Mouse (Mus musculus) adipocyte (in vitro differentiated cells): Measurements from ENCODE around the gene Lypd3.
"Not testable (repeated sequence)": the region's sequence is repeated elsewhere in the genome, so short reads cannot be mapped to it uniquely, and the experiment has no call there.

Source experiments
- DNase-seq: peaks from one replicate; pipeline ENCODE4 v3.0.0-alpha.2; 2016; ENCODE audit warnings: low spot score

Lypd3 gene

DNA sequence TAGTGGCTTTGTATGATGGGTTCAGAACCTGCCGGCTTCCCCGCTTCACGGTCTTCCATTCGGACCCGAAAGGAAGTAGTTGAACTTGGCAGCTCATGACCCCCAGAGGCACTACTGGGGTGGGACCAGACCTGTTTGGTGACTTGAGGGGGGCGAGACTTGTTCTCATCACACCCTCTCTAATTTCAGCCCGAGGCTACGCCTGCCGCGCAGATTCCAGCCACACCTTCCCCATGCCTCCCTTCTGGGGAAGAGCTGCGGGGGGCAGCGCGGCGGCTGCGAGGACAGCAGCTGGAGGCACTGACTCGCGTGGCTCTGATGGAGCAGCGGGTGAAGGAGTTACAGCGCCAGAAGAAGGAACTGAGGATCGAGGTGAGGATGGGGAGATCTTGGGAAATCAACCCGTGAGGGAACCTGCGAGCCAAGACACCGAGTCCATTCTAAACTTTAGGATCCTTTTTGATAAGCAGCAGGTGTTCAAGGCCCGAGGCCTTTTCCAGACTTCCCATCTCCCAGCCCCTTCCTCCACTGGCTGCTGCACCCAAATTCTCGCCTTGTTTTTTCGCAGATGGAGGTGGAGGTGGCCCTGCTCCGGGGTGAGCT is 23.9 kb upstream of the Lypd3 start:
- DNase-seq, result no peak

DNA sequence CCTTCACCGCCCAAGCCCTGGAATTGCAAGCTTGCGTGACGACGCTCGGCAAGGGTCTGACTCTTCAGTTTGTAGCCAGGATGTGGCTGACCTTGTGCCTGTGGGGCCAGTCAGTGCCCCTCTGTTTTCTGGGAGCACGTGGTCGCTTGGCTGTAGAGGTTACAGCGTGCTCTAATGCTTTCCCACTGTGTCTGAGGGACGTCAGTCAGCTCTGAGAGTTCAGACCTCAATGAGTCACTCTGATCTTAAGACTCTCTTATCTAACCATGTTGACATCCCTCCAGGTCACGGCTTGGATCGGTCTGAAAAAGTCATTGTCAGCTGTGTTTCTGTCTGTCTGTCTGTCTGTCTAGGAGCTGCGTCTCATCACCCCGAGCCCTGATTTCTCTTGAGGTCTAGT is 21.5 kb upstream of the Lypd3 start:
- DNase-seq, result no peak

DNA sequence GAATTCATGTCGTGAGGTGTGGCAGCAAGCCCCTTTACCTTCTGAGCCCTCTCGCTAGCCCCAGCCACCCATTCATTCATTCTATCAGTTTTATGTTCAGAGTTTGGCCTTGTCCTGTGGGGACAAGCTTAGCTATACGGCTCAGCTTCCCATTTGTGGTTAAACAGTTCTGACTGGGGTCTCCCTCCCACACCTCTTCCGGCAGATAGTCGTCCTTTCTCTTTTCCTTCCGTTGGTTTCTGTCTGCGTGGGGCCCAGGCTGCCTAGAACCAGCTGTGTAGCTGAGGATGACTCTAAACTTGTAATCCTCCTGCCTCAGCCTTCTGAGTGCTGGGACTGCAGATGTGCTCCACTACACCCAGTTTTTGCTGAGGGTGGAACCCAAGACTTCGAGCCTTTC is 18.6 kb upstream of the Lypd3 start:
- no peak for DNase-seq

DNA sequence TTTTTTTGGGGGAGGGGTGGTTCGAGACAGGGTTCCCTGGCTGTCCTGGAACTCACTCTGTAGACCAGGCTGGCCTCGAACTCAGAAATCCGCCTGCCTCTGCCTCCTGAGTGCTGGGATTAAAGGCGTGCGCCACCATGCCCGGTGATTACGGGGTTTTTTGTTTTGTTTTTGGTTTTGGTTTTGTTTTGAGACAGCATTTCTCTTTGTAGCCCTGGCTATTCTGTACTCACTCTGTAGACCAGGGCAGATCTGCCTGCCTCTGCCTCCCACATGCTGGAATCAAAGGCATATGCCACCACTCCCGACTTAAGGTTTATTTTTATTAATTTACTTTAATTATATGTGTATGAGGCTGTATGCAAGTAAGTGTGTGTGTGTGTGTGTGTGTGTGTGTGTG is 18.0 kb upstream of the Lypd3 start:
- DNase-seq, result not testable (repeated sequence)

DNA sequence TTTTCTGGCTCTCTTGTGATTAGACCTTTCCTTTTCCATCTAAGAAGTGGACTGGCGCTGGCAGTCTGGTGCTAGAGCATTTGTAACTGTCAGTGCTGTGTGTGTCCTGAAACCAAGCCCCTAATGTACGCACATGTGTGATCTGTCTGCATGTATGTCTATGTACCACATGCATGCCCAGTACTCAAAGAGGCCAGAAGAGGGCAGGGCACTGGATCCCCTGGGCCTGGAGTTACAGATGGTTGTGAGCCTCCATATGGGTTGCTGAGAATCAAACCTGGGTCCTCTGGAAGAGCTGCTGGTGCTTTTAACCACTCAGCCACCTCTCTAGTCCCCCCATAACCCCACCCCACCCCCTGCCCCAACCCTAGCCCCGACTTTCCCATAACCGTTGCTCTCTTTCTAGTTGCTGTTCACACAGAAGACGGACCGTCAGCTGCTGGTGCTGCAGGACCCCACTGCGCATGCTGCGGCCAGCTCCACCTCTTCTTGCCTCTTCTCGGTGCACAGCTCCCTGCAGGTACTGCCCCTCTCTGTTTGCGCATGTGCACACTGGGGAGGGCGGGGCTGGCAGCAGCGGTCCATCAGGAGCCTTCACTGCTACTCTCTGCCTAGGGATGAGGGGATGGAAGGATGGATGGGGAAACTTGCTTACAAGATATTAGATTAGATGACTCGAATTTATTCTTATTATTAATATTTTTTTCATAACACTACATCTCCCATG is 16.5 kb upstream of the Lypd3 start:
- DNase-seq, result no peak

DNA sequence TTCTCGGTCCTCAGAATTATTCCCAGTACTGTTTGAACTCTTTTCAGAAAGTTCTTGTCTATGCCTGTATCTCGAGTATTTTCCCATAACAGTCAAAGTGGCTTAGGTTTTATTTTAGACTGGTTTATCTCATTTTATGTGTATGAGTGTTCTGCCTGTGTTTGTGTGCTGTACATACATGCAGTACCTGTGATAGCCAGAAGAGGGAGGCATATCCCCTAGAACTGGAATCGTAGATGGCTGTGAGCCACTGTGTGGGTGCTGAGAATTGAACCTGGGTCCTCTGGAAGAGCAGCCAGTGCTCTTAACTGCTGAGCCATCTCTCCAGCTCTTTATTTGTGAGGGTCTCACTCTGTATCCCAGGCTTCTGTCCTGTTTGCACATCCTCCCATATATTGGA is 15.2 kb upstream of the Lypd3 start:
- no peak for DNase-seq

DNA sequence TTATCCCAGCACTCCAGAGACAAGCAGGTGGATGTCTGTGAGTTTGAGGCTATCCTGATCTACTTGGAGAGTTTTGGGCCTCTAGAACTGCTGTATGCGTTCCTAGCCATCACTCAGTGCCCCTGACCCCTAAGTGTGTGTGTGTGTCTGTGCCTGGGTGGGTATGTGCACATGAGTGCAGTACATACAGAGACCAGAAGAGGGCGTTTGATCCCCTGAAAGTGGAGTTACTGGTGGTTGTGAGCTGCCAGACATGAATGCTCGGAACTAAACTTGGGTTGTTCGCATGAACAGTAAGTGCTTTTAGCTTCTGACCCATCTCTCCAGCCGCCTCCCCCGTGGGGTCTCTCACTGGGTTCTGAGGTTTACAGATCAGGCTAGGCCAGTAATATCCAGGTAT is 13.4 kb upstream of the Lypd3 start:
- DNase-seq, result no peak

DNA sequence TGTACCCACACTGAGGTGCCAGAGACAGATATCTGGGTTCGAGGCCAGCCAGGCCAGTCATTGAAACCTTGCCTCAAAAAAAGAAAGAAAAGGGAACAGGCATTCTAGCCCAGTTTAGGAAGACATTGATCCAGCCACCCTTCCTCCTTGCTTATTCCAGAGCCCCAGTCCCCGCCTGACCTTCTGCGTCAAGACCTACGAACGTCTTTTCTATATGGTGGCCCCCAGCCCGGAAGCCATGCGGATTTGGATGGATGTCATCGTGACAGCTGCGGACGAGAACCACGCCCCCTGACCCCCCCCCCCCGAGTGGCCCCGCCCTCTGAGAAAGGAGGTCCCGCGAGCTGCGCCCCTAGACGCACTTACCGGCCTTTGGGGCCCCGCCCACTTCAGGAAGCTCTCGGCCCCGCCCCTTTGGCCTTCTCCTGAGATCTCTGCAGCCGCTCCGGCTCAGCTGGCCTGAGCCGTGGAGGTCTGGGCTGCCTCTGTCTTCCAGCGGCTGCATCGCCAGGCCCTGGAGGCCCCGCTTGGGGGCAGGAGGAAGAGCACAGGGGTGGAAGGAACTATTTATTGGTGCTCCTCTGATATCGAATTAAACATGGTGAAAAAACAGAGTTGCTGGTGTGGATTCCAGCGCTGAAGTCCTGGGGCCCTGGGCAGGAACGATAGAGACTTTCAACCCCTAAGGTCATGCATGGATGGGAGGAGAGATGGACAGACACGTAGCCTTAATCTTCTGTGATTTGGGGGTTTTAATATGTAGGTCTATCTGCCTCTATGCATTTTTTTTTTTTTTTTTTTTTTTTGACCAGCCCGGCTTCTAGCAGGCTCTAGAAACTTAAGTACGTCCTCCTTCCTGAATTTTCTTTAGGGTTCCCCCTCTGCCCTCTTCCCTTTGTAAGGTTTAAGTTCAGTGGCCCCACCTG is 7.4 kb upstream of the Lypd3 start:
- no peak for DNase-seq

DNA sequence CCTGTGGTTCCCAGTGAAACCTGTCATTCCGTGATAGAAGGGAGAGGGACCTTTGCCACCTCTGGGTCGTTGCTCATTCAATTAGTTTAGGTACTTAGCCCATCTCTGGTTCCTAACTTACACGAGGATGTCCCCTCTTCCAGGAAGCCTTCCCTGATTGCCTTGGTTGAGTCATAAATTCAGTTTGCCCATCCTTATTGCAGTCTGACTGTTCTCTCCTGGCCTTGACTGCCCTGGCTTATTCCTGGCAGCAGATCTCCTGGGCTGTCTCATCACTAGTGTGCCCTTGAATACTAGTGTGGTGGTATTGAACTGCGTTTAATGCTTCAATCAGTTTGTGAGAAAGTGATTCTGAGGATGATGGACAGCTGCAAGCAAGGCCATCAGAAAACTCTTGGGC is 6.7 kb upstream of the Lypd3 start:
- DNase-seq, result no peak

DNA sequence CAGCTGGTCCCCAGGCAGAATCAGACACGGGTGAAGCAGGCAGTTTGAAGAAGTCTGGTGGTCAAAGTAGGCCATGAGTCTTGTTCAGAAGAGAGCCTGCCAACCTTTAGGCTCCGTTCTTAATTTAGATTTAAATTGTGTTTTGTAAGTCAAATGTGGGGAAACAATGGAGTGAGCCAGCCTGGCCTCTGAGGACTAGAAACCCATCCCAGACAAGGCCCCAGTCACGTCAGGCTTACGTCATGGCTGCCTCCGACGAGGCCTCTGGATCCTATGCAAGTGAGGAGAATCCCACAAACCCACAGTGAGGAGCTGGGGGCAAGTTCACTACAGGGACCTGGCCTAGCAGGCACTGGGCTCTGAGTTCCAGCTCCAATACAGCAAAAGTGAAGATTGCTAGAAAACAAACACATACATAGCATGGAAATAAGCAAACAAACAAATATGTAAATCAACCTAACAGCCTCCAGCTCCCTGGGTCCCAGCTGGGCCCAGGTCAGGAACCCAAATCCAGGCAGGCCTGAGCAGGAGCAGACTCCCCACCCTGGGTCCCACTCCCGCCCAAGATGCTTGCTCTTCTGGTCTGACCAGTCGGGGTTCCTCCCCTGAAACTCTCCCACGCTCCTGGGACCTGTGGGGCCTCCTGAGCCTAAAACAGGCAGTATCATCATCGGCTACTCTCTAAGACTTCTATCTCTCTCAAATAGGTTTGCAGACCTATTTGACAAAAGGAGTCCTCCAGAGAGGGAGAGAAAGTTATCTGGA is 6.1 kb upstream of the Lypd3 start:
- DNase-seq, result no peak

DNA sequence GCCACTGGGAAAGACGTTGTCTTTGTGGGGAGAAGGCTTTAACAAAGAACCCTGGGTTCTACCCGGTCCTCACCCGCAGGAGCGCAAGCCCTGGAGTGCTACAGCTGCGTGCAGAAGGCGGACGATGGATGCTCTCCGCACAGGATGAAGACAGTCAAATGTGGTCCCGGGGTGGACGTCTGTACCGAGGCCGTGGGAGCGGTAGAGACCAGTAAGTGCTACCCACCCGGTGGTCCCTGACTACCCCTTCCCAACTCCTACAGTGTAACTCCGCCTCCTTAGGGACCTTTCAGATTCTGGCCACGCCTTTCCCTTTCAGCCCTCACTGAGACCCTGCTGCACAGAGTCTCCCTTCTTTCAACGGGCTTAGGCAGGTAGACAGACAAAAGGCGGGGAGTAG is 696 bp downstream of the Lypd3 start:
- no peak for DNase-seq

DNA sequence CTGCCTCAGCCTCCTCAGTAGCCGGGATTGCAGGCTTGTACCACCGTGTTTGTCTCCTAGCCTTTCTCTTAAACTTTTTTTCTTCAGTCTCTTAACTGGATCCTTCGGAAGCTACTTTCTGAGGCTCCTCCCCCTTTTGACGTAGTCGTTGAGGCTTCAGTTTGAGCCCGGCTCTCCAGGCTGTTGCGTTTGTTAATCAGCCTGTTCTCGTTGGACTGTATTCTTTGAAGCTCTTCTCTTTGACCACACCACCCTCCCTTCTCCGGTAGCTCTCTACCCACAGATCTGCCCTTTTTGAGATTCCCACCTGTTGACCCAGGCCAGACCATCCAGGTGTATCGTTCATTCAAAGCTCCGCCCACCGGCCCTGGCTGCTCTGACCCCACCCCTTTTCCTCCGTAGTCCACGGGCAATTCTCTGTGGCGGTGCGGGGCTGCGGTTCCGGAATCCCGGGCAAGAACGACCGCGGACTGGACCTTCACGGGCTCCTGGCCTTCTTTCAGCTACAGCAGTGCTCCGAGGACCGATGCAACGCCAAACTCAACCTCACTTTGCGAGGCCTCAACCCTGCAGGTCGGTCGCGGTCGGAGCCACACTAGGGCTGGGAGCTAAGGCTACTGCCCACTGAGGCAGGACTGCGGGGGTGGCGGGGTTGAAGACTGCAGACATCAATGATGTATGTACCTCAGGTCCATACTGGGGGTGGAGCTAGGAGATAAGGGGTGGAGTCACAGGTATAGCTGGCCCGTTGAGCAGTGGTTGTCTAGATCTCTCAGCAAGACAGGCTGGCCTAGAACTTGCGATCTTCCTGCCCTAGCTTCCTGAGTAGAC is 1.9 kb downstream of the Lypd3 start:
- no peak for DNase-seq

DNA sequence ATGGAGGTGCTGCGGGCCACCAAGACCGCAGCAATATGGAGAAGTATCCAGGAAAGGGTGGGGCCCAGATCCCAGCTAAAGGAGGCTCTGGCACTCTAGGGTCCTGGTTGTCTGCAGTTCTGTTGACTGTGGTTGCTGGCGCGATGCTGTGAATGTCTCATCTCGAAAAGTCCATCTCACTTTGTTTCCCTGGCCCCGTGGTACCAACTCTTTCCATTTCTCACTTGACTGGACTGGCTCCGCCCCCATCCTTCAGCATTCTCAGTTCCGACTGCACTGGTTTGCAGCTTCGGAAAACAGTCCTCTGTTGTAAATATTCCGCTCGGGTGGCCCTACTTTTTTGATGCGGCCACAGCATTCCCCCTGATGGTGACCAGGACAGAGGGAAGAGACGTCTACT is 4.1 kb downstream of the Lypd3 start:
- no peak for DNase-seq

DNA sequence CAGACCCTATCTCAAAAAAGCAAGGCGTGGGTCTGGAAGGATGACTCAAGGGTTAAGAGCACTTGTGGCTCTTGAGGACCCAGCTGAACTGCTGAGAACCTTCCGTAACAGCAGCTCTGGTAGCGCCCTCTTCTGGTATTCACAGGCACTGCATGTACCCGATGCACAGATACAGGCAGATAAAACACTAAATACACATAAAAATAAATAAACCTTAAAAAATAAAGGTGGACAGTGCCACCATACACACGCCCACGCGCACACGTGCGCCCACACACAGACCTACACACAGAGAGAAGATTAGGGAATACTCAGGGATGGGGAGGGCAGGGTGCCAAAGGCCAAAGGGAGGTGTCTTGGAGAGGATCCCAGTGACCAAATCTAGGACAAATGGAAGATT is 6.1 kb downstream of the Lypd3 start:
- peak; percentile 7 for DNase-seq

DNA sequence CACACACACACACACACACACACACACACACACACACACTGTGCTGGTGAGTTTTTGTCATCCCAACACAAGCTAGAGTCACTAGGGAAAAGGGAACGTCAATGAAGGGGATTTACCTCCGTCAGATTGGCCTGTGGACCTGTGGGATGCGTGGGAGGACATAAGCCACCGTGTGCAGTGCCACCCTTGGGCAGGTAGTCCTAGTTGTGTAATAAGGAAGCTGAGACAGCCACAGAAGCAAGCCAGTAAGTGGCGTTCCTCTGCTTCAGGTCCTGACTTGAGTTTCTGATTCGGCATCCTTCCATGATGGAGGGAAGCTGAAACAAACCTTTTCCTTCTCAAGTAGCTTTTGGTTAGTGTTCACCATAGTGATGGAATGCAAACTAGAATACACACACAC is 8.1 kb downstream of the Lypd3 start:
- no peak for DNase-seq

DNA sequence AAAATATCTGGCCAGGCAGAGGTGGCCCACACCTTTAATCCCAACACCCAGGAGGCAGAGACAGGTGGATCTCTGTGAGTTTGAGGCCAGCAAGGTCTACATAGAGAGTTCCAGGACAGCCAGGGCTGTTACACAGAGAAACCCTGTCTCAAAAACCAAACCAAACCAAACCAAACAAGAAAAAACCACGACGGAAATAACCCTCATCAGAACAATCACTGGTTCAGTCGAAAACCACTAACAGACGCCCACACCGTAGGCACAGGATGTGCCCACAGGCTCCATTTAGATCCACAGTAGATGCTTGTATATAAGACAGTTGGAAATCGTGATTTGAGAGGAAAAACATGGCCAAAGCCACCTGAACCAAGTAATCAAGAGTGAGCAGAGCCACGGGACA is 8.6 kb downstream of the Lypd3 start:
- DNase-seq, result no peak

DNA sequence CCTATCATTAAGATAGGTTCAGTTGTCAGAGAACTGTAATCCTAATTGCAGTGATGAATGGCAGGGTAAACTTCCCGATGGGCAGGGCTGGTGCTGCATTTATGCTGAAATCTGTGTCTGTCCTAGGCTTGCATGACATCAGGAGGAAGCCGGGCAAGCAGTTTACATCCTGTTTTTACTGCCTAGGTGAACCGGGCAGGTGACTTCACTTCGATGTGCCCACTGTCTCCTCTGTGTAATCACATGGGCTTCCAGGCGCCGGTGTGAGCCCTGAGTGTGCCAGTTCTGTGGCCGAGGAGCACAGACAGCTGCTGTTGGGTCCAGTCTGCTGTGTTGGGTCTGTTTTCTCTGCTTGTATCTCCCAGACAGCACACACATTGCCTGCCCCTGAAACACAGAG is 10.1 kb downstream of the Lypd3 start:
- DNase-seq, result no peak

DNA sequence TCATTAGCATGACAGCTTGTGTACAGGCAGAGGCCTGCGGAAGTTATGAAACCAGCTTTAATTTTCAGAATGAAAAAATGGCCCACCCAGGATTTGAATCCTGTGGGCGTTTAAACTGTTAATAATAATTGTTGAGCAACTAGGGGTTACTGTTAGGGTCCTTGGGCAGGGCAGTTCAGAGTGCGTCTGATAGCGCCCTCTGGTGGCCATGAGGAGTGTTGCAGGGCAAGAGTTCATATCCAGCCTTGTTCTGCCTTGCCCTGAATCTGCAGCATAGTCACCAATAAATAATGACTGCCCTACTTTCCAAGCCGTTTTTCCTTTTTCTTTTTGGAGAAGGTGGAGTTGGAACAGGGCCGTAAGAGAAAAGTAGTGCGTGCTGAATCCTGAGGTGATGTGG is 17.3 kb downstream of the Lypd3 start:
- DNase-seq, result peak; percentile 26

DNA sequence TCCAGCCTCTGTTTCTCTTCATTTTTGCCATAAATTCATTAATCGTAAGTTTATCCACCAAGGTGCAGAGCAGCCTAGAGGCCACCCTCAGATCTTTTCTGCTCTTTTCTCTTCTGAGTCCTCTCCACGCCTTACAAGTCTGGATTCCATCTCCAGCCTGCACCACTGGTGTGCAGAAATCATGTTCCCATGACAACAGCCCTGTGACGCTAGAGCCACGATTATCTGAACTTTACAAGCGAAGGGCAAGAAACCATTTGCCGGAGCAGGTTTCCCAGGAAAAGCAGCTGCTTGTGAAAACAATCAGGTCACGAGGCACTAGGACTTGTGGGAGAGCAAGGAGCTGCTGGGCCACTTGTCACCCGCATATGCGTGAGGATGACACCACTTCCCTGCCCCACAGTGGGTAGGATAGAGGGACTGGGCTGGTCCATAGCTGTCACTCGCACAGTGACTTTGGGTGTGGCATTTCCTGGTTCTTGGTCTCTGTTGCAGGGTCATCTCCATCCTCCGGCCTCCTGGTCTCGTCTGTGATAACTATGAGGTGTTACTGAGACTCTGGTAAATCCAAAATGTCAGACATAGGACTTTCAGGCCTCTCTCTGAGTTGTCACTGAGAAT is 23.5 kb downstream of the Lypd3 start:
- no peak for DNase-seq

DNA sequence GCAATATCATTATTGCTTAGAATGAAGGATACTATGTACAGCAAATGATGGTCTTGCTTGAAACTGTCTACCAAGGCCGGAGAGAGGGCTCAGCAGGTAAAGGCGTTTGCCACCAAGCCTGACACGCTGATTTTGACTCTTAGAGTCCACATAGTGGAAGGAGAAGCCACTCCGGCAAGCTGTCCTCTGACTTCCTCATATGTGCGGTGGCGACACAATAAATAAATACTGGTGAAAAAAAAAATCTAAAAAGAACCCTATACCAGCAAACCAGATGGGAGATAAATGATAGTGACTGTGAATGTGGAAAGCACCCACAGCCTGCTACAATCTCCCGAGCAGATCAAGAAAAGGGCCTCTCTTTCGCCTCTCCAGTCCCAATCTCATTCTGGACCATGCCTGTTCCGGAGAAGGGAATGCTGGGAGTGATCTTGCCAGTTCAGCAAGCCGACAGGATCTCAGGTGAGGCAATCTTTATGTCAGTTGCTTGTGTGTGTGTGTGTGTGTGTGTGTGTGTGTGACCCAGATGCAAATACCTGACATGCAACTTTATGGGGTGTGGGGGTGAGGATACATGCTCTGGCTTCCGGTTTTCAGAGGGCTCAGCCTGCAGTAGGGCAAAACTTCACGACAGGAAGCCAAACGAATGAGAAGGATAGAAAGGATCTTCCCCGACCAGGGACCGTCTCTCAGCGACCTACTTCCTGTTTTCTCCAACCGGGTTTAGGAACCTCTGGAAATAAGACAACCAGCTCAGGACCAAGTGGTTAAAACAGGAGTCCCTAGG is 25.0 kb downstream of the Lypd3 start:
- no peak for DNase-seq
